Mouse (Mus musculus) cerebellum, adult 2 months (tissue): ENCODE results near the gene Agap2. TPM values are rescaled to one million over a fixed set of nuclear protein-coding genes. Genes with fewer than 3 reads are reported as not detected.

Experiments used
- DNase-seq, 2 experiments: peaks; one replicate each; pipeline ENCODE4 v3.0.0; 2021
- H3K27ac ChIP-seq: fragments of 200-500 bp; 2 replicates; pipeline ENCODE4 v1.5.1; 2012; ENCODE audit warnings: low read length, control low read depth, inconsistent platforms; ENCODE audit not compliant: insufficient read depth
- H3K27me3 ChIP-seq: fragments of 200-500 bp; 2 replicates; pipeline ENCODE4 v1.6.1; 2012; ENCODE audit warnings: inconsistent platforms, mild to moderate bottlenecking, low read length, moderate library complexity; ENCODE audit not compliant: control insufficient read depth, insufficient read depth
- H3K4me1 ChIP-seq: fragments of 200-500 bp; 2 replicates; pipeline ENCODE4 v1.6.1; 2011; ENCODE audit warnings: low read length; ENCODE audit not compliant: control insufficient read depth, insufficient read depth
- H3K4me3 ChIP-seq: fragments of 200-500 bp; replicated peaks from 2 replicates; pipeline ENCODE3; 2011; ENCODE audit warnings: mild to moderate bottlenecking, low read depth, low read length, control low read depth; ENCODE audit not compliant: insufficient read depth
- CTCF ChIP-seq: fragments of 200-500 bp; IDR thresholded peaks from 2 replicates; pipeline ENCODE4 v1.5.1; 2011; ENCODE audit warnings: low read depth, mild to moderate bottlenecking, control low read depth, low read length, moderate library complexity, borderline replicate concordance; ENCODE audit not compliant: insufficient read depth
- POLR2A ChIP-seq: fragments of 200-500 bp; IDR thresholded peaks from 2 replicates; pipeline ENCODE4 v1.6.1; 2011; ENCODE audit warnings: low read length, control low read depth, borderline replicate concordance; ENCODE audit not compliant: insufficient read depth
- WGBS: fragments of 180-500 bp; shearing (Covaris S2); methylation state at CpG from one replicate; pipeline ENCODE4 v1.1.7; 2018; 5-methylcytosine and 5-hydroxymethylcytosine counted together
- polyA plus RNA-seq: library from polyadenylated mRNA; depleted of rRNA; stranded (reverse); fragments of >200 nt; gene quantifications from 2 replicates; pipeline ENCODE4 v1.2.3, GENCODE M21; 2012

Gene Agap2
- polyA plus RNA-seq, 1 experiment = 99.5 TPM

DNA sequence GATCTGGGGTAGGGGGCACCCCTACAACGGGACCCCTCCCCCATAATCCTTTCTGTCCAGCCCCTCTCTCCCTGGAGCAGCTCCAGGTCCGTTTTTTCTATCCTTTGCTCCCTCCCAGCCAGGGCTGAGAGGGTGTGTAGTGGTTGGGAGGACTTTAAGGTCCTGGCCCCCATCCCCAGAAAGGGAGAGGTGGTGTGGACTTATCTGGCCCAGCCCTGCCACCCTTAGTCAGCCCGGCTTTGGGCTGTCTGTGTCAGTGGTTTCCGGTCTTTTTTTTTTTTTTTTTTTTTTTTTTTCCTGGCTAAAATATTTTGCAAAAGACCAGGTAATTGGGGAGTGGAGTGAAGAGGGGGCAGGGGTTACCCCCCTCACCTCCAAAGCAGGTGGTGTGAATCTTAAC is 17.7 kb downstream of the Agap2 start:
- WGBS = 52% methylated on average over 4 of the region's 4 CpGs
- Histone ChIP-seq H3K27ac (no peak overlapping the region), H3K4me1 (peaks cover 28% of the 10 kb centered on the region), H3K4me3 (no peak overlapping the region), H3K27me3 (no peaks in the 10 kb centered on the region)
- TF ChIP-seq POLR2A = no peak
- no peak for TF ChIP-seq CTCF
- no peak for DNase-seq

GRCm38 (mm10) chr10:127094382-127094802 is 19.3 kb downstream of the Agap2 start:
- Histone ChIP-seq H3K4me3 (no peak overlapping the region), H3K27me3 (no peaks in the 10 kb centered on the region), H3K4me1 (peaks cover 28% of the 10 kb centered on the region), H3K27ac (peak overlapping the region; percentile 74)
- WGBS = 3% methylated on average over 7 of the region's 7 CpGs
- TF ChIP-seq POLR2A (peak; percentile 19; the same call in 1 of the 2 replicates), CTCF (no peak)
- peak; percentile 59 to 68 for DNase-seq

- Histone ChIP-seq H3K4me1 (peaks cover 29% of the 10 kb centered on the region), H3K27me3 (no peaks in the 10 kb centered on the region), H3K27ac (no peak overlapping the region), H3K4me3 (no peak overlapping the region)
- WGBS = 76% methylated on average over 20 of the region's 20 CpGs
- DNase-seq = peak in 1 of 2 experiments; percentile 23
- TF ChIP-seq CTCF (no peak), POLR2A (no peak)
These were observed 23.4 kb downstream of the Agap2 start for GRCm38 (mm10) chr10:127098514-127098913.

DNA sequence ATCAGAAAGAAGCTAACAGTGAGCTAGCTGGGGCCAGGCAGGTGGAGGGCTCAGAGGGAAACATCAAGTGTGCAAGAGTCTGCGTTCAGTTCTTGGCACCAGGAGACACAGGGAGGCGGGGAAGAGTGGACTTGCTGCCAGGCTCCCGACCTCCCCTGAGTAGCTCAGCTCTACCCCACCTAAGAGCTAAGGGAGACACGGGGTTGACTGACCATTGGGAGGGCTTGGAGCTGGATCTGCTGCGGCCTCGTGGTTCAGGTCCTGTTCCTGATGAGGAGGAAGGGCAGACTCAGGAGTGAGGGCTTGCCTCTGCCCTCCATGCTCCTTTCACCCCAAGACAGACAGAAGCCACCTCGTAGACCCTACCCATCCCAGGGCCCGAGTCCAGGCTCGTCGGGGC is 24.1 kb downstream of the Agap2 start:
- H3K4me3 ChIP-seq = no peak overlapping the region
- H3K4me1 ChIP-seq = peaks cover 22% of the 10 kb centered on the region
- TF ChIP-seq CTCF = no peak
- TF ChIP-seq POLR2A = no peak
- H3K27me3 ChIP-seq = no peaks in the 10 kb centered on the region
- no peak overlapping the region for H3K27ac ChIP-seq
- DNase-seq = no peak
- WGBS = 75% methylated on average over 10 of the region's 10 CpGs

- TF ChIP-seq CTCF (no peak), POLR2A (no peak)
- no peak for DNase-seq
- Histone ChIP-seq H3K27ac (no peak overlapping the region), H3K4me3 (no peak overlapping the region), H3K4me1 (peaks cover 15% of the 10 kb centered on the region), H3K27me3 (no peaks in the 10 kb centered on the region)
- 89% methylated on average over 15 of the region's 15 CpGs for WGBS
These were observed 24.8 kb downstream of the Agap2 start for GRCm38 (mm10) chr10:127099868-127100267.

- TF ChIP-seq POLR2A (no peak), CTCF (no peak)
- DNase-seq = no peak
- Histone ChIP-seq H3K4me1 (peaks cover 10% of the 10 kb centered on the region), H3K27me3 (no peaks in the 10 kb centered on the region), H3K4me3 (no peak overlapping the region), H3K27ac (no peak overlapping the region)
- WGBS = 87% methylated on average over 8 of the region's 8 CpGs
These were observed 25.3 kb downstream of the Agap2 start for GRCm38 (mm10) chr10:127100414-127100813.

GRCm38 (mm10) chr10:127101151-127101550 is 26.1 kb downstream of the Agap2 start:
- 85% methylated on average over 6 of the region's 6 CpGs for WGBS
- Histone ChIP-seq H3K4me1 (peaks cover 7% of the 10 kb centered on the region), H3K4me3 (no peak overlapping the region), H3K27ac (no peak overlapping the region), H3K27me3 (no peaks in the 10 kb centered on the region)
- DNase-seq = no peak
- TF ChIP-seq CTCF (no peak), POLR2A (no peak)

DNA sequence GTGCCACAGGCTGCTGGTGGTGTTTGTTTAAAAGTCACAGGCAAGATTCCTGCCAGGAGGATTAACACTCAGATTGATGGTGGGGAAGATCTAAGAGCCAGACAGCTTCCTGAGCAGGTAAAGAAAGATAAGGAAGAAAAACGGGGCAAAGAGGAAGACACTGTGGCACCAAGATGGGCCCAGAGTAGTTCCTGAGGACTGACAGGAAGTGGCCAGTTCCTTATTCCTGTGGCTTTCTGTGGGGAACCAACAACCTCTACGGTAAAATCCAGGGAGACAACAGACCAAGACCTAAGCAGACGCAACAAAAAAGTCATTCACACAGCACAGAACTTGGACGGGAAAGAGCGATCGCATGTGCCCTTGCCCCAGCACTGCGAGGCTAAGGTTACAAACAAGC is 28.5 kb downstream of the Agap2 start:
- WGBS = 83% methylated on average over 7 of the region's 7 CpGs
- H3K27ac ChIP-seq = no peak overlapping the region
- peaks cover 7% of the 10 kb centered on the region for H3K4me1 ChIP-seq
- H3K4me3 ChIP-seq = no peak overlapping the region
- no peak for TF ChIP-seq POLR2A
- no peak for TF ChIP-seq CTCF
- no peak for DNase-seq
- H3K27me3 ChIP-seq = no peaks in the 10 kb centered on the region
